Mouse (Mus musculus) gonadal fat pad, adult 2 months (tissue): ENCODE measurements around the gene Mlec. TPM values are rescaled to one million over a fixed set of nuclear protein-coding genes. Genes with fewer than 3 reads are reported as not detected.
"Not testable (repeated sequence)": the region's sequence is repeated elsewhere in the genome, so short reads cannot be mapped to it uniquely, and the experiment has no call there.

Experiments used
- DNase-seq: peaks from one replicate; pipeline ENCODE4 v3.0.0-alpha.2; 2012; ENCODE audit warnings: low read depth
- polyA plus RNA-seq: library from polyadenylated mRNA; depleted of rRNA; stranded (reverse); fragments of >200 nt; gene quantifications from 2 replicates; pipeline ENCODE4 v1.2.3, GENCODE M21; 2012

Mlec gene
- polyA plus RNA-seq, 1 experiment: 138 TPM

- no peak for DNase-seq
These were observed 6.5 kb downstream of the Mlec start for GRCm38 (mm10) chr5:115151457-115151856.

GRCm38 (mm10) chr5:115150991-115151390 is 7.0 kb downstream of the Mlec start:
- DNase-seq: no peak

DNA sequence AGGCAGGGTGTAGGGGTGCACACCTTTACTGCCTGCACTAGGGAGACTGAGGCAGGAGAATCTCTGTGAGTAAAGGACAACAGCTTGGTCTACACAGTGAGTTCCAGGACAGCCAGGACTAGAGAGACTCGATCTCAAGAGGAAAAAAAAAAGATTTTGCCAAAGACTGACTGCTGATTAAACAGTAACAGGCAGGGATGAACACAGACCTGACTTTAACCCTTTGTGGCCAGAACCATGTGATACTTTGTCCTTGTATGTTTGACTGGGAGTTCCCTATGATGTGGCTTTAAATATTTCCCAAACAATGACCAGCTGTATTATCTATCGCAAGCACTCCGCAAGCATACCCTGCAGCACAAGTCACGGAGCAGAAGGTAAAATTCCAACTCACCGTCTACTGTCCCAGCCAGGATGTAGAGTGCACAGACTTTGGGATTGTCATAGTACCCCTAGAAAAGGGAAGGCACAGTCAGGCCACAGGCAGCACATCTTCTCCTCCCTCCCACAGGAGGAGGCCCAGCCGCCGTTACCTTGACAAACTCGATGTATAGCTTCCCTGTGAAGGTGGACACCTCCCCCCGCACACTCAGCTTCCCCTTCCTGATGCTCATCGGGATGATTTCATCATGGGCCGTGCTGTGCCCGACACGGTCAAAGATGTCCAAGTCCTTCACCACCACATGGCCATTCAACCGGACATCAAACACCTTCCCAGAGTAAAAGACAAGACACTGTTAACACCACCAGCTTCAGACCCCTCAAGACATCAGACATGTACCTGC is 8.1 kb downstream of the Mlec start:
- no peak for DNase-seq

GRCm38 (mm10) chr5:115148872-115149271 is 9.1 kb downstream of the Mlec start:
- not testable (repeated sequence) for DNase-seq

DNA sequence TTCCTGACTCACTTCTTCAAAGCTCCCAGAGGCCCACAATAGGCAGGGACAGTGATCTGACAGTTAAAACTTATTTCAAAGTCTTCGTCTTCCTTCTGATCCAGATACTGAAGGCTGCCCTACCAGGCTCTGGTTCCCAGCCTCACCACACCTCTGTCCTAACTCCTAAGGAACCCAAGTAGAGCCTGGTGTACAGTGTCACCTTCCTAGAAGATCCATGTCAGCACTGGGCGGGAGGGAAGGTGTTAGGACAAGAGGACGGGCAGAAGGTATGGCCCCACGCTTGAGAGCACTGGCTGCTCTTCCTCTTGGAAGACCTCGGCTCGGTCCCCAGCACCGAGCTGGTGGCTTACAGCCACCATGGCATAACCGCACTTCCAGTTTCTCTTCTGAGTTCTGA is 9.6 kb downstream of the Mlec start:
- no peak for DNase-seq

DNA sequence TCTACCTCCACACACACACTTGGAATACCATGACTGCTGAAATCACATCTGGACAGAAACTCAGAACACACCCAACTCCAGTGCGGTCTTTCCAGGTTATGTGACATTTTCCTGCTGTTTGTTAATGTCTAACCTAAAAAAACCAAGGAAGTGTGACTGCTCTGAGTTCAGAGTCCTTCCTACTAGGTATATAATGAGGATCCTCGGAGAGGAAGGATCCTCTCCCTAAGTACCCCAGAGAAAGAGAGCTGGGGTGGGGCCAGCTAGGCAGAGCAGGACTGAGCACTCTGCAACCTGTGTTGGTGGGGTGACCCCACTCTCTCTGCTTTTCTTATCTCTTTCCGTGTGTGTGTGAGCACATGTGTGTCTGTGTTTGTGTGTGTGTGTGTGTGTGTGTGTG is 10.6 kb downstream of the Mlec start:
- DNase-seq: no peak

- no peak for DNase-seq
These were observed 11.2 kb downstream of the Mlec start for GRCm38 (mm10) chr5:115146747-115147130.

DNA sequence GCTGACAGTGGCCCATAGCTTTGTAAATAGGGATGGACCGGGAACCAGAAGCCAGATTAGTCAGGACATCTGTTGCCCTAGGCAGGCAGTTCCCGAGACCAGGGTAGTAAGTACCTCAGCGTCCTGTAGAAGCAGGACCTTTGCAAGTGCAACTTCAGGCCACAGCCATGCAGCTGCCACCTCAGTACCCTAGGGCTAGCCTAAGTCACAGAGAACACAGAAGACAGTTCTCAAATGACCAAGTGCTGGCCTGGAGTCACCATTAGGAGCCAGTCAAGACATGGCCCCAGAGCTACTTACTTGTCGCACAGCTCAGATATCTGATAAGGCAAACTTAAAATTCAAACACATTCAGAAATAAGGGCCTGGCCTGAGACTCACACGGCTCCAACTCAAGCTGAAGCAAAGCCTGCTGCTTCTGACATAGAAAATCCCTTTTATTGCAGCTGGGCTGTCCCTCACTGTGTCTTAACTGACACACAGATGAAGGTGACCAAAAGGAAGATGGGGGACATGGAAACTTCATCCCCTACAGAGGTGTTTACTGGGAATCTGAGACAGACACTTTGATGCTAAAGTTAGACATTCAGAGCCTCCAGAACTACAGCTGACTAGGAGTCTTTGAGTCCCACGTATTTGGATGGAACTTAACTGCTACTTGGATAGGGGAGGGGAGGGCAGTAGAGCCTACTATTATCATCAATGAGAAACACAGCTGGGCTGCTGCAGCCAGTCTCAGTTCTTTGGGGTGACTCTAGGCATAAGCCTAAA is 11.8 kb downstream of the Mlec start:
- DNase-seq: no peak

DNA sequence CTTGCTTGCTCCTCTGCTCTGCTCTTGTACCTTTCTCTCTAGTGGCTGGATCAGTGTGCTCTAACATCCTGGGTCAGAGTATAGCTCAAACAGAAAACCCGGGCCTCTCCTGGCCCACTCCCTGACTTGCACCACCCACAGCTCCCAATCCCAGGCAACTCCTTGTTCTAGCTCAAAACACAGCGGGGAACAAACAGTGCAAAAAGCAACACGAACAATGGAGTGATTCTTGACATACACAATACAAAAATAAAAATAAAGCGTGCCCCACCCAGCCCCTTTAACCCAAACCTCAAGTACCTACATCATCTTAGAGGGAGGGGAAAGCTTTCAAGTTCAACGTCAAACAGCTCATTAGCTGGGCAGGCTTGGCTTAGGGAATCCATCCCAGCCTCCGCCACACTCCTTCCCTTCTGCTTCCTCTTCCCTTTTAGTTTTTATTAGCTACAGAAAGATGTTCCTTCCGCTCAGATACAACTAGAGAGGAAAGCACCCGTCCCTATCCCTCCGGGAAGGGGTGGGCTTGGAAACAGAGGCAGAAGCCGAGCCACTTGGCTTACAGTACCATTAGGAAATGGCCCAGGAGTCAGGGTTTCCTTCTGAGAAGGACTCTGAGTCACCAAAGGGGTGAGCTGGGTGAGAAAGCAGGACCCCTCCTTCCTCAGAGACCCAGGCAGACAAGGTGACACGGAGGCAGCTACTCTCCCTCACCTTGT is 12.6 kb downstream of the Mlec start:
- no peak for DNase-seq

- DNase-seq: no peak
These were observed 13.5 kb downstream of the Mlec start for GRCm38 (mm10) chr5:115144471-115144870.

GRCm38 (mm10) chr5:115143552-115143951 is 14.4 kb downstream of the Mlec start:
- DNase-seq: no peak

DNA sequence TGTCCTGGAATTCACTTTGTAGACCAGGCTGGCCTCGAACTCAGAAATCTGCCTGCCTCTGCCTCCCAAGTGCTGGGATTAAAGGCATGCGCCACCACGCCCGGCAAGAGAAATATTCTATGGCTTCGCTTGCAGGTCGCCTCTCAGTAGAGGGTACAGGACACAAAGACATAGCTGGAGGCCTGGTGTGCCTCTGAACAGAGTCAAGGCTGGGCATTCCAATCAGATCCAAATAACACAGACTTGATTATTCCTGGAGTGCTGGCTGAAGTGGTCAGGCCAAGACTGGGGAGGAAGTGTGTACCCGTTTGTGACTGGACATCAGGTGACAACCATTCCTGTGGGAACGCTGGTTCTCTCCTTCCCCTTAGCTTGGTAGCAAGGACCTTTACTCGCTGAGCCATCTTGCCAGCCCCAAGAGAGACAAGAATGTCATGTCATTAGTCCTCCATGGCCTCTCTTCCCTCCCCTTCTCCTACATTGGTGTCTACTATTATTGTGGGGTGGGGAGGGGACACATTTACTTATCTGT is 15.7 kb downstream of the Mlec start:
- DNase-seq: no peak

DNA sequence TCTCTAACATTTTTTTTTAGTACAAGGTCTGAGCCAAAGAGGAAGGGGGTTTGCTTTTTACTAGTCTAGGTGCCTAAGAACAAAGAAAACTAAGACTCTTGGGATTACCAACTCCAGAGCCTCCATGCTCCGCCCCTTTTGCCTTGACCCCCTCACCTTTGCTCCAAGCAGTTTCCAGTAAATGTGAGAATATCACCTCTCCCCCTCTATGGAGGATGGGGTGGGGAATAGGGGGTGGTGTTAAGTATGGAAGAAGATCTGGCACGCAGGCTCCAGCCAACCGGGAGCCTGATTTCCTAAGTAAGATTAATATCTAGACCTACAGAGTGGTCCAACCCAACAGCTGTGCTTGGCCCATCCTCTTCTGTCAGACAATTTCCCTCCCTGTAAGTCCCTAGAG is 17.3 kb downstream of the Mlec start:
- no peak for DNase-seq

- no peak for DNase-seq
These were observed 18.9 kb downstream of the Mlec start for GRCm38 (mm10) chr5:115139124-115139523.

DNA sequence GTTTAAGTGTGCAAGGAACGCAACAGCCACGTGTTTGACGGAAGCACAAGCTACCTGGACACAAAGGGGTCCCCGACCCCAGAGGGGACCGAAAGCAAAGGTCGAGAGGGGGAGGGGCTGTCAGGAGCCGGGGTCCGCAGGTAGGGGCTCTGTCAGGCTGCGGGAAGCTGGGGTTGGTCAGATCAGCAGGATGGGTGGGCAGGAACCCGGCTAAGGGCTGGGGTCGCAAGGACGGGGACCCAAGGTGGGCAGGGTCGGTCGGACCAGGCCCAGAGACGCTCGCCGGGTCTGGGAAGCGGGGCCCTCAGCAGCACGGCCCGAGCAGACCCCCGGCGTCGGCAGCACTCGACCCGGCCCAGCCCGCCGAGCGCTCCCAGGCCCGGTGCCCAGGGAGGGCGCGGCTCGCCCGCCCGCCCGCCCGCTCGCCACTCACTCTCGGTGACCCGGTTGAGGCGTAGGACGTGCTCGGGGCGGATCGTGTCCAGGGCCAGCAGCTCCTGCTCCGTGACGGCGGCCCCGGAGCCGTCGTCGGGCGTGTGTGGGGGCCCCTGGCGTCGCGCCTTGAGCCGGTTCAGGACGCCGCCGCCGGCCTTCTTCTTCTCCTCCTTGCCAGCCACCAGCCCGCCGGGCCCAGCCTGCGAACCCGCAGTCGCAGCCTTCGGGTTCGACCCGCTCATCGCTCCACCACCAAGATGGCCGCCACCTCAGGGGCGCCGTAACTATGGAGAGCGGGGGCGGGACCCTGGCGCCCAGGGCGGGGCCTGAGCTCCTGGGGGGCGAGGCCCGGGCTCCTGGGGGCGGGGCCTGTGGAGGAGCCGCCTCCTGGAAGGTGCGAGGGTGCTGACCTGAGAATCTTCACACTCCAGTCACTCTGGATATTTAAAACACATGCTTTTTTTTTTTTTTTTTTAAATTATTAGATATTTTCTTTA is 23.5 kb downstream of the Mlec start, which contains the start of gene Unc119b:
Gene Unc119b, minus strand, starts transcription at position 742 of the 932 bp plus-strand sequence.
- no peak for DNase-seq

DNA sequence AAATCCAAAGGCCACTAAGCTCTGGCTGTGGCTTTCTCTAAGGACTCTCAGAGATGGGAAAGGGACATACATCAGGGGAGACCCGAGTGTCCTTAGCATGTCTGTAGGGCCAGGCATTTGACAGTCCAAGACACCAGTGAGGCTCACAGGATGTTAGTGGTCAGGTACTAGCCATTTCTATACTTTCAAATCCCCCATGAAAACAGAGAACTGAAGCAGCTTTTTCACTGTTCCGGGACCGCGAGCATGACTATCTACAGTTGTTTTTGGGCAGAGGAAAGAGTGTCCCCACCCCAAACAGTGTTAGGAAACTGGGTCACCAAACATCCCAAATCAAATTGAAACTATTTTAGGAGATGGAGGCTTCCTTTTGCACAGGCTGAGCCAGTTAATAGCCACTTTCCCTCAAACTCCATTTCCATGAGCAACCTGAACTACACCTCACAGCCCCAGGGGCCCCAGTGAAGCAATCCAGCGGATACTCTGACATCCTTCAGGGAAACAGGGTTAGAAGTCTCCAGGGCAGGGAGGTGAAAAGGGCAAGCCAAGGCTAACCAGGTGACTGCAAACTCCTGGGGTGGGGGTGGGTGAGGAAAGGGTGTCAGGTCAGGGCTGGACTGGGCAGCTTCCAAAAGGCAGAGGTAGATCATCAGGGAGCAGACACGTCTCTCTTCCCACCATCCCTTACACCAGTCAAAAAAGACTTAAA is 24.5 kb downstream of the Mlec start:
- DNase-seq: no peak

DNA sequence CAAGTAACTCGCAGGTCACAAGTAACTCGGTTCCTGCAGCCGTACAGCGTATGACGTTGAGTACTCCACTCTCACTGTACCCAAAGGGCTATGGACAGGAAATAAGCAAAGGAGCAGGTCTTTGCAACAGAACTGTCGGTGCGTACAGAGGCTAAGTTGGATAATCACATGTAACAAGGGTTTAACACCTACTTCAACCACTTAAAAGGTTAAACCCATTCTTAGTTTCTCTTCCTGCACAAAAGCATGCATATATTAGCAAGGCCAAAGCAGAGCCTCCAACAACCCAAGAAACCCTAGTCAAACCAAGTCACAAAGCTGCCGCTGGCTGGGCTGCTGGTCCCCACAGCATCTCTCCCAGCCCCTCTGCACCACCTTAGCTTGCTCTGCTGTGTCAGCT is 25.5 kb downstream of the Mlec start:
- DNase-seq: no peak

DNA sequence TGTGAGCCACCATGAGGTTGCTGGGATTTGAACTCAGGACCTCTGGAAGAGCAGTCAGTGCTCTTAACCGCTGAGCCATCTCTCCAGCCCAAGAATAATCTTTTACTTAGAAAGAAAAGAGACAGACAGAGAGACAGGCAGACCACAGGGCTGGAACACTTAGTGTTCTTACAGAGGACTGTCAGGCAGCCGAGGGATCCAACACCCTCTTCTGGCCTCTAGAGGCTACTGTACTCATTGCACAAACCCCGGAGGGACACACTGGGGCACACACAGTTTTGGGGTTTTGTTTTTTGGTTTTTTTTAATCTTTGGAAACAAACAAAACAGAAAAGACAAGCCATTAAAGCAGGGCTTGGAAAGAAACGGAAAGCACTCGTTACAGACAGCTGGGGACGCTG is 28.7 kb downstream of the Mlec start:
- DNase-seq: no peak

DNA sequence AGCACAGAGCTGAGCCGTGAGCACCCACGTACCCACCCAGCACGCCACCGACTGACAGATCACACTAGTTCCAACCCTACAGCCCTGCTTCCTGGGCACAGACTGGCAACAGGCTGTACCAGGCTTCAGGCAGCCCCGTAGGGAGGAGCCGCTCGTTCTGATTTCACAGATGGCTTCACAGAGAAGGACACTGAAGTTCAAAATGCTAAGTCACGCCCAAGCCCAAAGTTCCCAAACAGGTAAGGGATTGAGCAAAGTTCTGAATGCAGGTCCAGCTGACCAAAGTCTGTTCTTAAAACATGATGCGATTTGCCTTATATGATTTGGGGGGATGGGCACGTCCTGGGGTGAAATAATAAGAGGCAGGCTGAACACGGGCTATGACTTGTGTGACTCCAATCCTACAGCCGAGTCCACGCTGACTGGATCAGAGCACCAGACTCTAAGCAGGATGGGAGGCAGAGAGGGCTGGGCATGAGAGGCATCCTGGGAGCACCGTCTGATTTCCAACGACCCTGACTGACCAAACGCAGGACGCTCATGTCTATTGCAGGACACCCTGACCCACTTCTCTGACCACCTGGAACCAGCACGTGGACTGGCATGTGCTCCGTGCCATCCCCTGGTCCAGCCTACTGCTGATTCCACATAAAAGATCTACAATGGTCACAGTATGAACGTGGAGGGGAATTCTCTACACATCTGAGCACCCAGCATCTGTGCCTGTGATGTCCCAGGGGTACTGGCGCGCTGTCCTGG is 30.4 kb downstream of the Mlec start:
- DNase-seq: no peak
